Mouse (Mus musculus): ENCODE measurements around the gene Ttc6.

GRCm38 (mm10) chr12:57662986-57663674 lies 99.2 kb downstream of the Ttc6 start:
- TF ChIP-seq GATA1 (IDR thresholded peaks at IDR 0.05; ENCODE audit: low read length) = no peak
- no peak for TF ChIP-seq TAL1 (IDR thresholded peaks at IDR 0.05; ENCODE audit: low read length)

All from erythroblast, embryonic 14.5 days (primary cell).